Mouse (Mus musculus) hindbrain, embryonic 14.5 days (tissue): ENCODE data around the gene Shisal1. TPM values are rescaled to one million over a fixed set of nuclear protein-coding genes. Genes with fewer than 3 reads are reported as not detected.
A peak's percentile ranks its signal among the peaks of the same experiment; 100 is the strongest.

Experiments used
- ATAC-seq: fragments of 200-750 bp; cut with Nextera tagmentation; 2 replicates; pipeline ENCODE4 v1.8.0; 2017; ENCODE audit warnings: moderate number of reproducible peaks, mild to moderate bottlenecking, moderate TSS enrichment, moderate library complexity; ENCODE audit not compliant: low FRiP score
- DNase-seq: peaks from one replicate; pipeline ENCODE4 v3.0.0-alpha.2; 2015; ENCODE audit warnings: low spot score
- H3K27ac ChIP-seq: fragments of 300-500 bp; sonication (generic); 2 replicates; pipeline ENCODE4 v1.5.1; 2014; ENCODE audit warnings: mild to moderate bottlenecking, moderate library complexity
- H3K27me3 ChIP-seq: fragments of 300-500 bp; sonication (generic); 2 replicates; pipeline ENCODE4 v1.6.1; 2014; ENCODE audit warnings: mild to moderate bottlenecking, low read length, mixed read lengths; ENCODE audit not compliant: control insufficient read depth, insufficient read depth
- H3K36me3 ChIP-seq: fragments of 300-500 bp; sonication (generic); replicated peaks from 2 replicates; pipeline ENCODE4 v1.6.1; 2014; ENCODE audit not compliant: control insufficient read depth, insufficient read depth
- H3K4me1 ChIP-seq: fragments of 300-500 bp; sonication (generic); replicated peaks from 2 replicates; pipeline ENCODE4 v1.6.1; 2014; ENCODE audit warnings: antibody characterized with exemption, low read length, mixed read lengths; ENCODE audit not compliant: control insufficient read depth, insufficient read depth
- H3K4me2 ChIP-seq: fragments of 300-500 bp; sonication (generic); replicated peaks from 2 replicates; pipeline ENCODE4 v1.6.1; 2014; ENCODE audit warnings: mild to moderate bottlenecking, moderate library complexity
- H3K4me3 ChIP-seq: fragments of 300-500 bp; sonication (generic); replicated peaks from 2 replicates; pipeline ENCODE4 v1.5.1; 2014; ENCODE audit warnings: mild to moderate bottlenecking, low read length
- H3K9ac ChIP-seq: fragments of 300-500 bp; sonication (generic); 2 replicates; pipeline ENCODE4 v1.6.1; 2014
- H3K9me3 ChIP-seq: fragments of 300-500 bp; sonication (generic); 2 replicates; pipeline ENCODE4 v1.6.1; 2016; ENCODE audit warnings: low read length; ENCODE audit not compliant: control insufficient read depth
- WGBS: fragments of 180-500 bp; shearing (Covaris S2); extraction: QIAGEN DNeasy Blood & Tissue Kit; methylation state at CpG from one replicate; pipeline ENCODE4 v1.1.7; 2014; 5-methylcytosine and 5-hydroxymethylcytosine counted together
- polyA plus RNA-seq: library from polyadenylated mRNA; unstranded; fragments of >200 nt; fragmentation: Nextera tagmentation; extraction: Ambion mirVana; gene quantifications from 2 replicates; pipeline ENCODE4 v1.2.1, GENCODE M21; 2014

The Shisal1 gene
- polyA plus RNA-seq, 1 experiment from 2014 or later, result 13.1 TPM

DNA sequence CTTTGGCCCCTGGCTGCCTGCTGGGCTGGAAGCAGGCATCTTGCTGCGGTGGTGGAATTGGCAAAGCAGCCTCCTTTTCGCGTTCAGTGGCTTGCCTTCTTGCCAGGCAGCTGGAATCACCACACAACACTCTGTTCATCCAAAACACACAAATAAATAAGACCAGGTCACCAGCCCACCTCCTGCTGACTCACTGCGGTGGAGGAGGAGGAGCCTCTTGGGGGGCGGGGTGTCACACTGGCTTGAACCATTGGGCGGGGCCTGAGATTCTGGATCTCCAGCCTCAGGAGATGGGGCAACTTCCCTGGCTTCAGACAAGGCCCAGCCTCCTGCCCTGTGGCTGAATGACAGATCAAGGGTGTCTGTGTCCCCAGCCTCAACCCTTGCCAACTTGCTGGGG lies 34.5 kb downstream of the Shisal1 start:
- WGBS, result 15% methylated on average over 6 of the region's 6 CpGs
- no peak for DNase-seq

DNA sequence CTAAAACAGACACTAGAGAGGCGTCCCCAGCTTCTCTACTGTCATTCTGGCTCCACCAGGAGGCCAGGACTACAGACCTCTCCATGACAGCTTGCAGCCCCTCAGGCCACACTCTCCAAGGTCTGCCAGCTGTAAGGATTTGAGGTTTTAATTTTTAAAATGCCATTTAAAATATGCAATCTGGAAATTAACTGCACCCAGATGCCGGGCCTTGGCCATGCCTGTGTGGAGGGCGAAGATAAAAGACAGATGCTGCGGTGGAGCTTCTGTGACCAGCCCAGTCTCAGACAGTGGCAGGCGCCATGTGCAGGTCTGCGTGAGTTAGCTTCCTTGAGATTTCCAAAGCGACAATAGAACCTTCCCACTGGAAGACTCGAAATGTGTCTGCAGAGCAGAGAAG lies 36.8 kb downstream of the Shisal1 start:
- no peaks in the 10 kb centered on the region for H3K36me3 ChIP-seq
- DNase-seq, result no peak
- H3K27me3 ChIP-seq, result no peaks in the 10 kb centered on the region
- ATAC-seq, result no peak
- peaks cover 19% of the 10 kb centered on the region for H3K4me1 ChIP-seq
- peak overlapping the region; percentile 39 for H3K27ac ChIP-seq
- H3K9ac ChIP-seq, result 0 out of 2 replicates have a peak overlapping the region, but pooled peaks have one; percentile 11
- H3K9me3 ChIP-seq, result no peaks in the 10 kb centered on the region
- H3K4me3 ChIP-seq, result no peak overlapping the region
- H3K4me2 ChIP-seq, result no peak overlapping the region
- 47% methylated on average over 8 of the region's 8 CpGs for WGBS

More for the DNA sequence above, 34.5 kb downstream of the Shisal1 start:
- H3K4me3 ChIP-seq, result no peak overlapping the region
- H3K9me3 ChIP-seq, result 0 out of 2 replicates have a peak, but pooled peaks cover 4% of the 10 kb centered on the region
- no peak overlapping the region for H3K27ac ChIP-seq
- no peaks in the 10 kb centered on the region for H3K27me3 ChIP-seq
- H3K4me2 ChIP-seq, result no peak overlapping the region
- no peak overlapping the region for H3K9ac ChIP-seq
- H3K36me3 ChIP-seq, result no peaks in the 10 kb centered on the region
- peaks cover 23% of the 10 kb centered on the region for H3K4me1 ChIP-seq
- ATAC-seq, result no peak

- Histone ChIP-seq H3K4me2 (no peak overlapping the region), H3K36me3 (no peaks in the 10 kb centered on the region), H3K27ac (no peak overlapping the region), H3K9ac (no peak overlapping the region), H3K4me3 (no peak overlapping the region), H3K27me3 (no peaks in the 10 kb centered on the region), H3K9me3 (no peaks in the 10 kb centered on the region), H3K4me1 (peaks cover 16% of the 10 kb centered on the region)
- 14% methylated on average over 3 of the region's 3 CpGs for WGBS
- DNase-seq (no peak), ATAC-seq (no peak)
Measured at GRCm38 (mm10) chr15:84408576-84408975, 38.3 kb downstream of the Shisal1 start.

DNA sequence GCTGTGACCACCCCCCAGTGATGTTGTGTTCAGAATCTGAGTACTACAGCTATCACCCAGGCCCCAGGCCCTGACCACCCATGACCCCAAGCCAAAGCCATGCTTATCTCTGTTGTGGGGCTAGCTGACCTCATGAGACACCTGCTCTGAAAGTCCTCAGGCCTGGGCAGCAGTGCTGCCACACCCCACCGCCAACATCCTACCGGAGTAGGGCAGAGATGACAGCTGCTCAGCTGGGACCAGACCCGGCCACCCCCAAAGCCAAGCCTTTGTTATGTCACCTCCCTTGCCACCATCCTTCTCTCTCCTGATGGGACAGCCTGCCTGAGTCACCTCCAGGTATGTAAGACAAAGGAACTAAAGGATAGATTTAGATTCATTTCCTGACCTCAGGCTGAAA lies 41.1 kb downstream of the Shisal1 start:
- H3K9me3 ChIP-seq, result no peaks in the 10 kb centered on the region
- H3K9ac ChIP-seq, result no peak overlapping the region
- H3K4me1 ChIP-seq, result peaks cover 18% of the 10 kb centered on the region
- ATAC-seq (no peak), DNase-seq (no peak)
- H3K27me3 ChIP-seq, result no peaks in the 10 kb centered on the region
- H3K36me3 ChIP-seq, result no peaks in the 10 kb centered on the region
- no peak overlapping the region for H3K4me2 ChIP-seq
- H3K27ac ChIP-seq, result no peak overlapping the region
- no peak overlapping the region for H3K4me3 ChIP-seq
- WGBS, result 88% methylated on average over 3 of the region's 3 CpGs

DNA sequence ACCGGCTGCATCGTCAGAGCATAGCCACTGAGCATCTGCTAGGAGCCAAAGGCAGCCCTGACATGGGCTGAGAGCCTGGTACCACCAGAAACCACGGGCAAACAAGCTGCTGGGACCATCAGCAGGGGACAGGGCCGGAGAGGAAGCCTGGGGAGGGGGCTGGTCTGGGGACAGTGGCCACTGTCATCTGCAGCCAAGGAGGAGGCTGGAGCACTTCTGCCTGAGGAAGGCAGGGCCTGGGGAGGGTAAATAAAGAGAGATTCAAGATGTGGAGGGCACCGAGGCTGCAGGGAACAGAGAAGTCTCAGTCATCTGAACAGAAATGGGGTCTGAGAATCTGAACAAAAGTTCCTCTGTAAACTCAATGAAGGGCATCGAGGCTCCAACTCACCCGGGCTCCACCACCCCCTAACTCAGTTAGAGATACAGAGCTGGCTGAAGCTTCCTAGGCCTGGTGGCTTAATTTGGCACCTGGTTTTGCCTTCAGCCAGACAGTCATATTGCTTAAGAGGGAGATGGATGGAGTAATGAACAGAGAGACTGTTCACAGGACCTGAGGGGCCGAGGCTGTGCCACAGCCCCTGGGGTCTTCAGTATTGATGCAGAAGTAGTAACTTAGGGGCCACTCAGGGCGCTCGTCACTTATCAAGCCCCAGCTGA lies 43.3 kb downstream of the Shisal1 start:
- no peak overlapping the region for H3K9ac ChIP-seq

DNA sequence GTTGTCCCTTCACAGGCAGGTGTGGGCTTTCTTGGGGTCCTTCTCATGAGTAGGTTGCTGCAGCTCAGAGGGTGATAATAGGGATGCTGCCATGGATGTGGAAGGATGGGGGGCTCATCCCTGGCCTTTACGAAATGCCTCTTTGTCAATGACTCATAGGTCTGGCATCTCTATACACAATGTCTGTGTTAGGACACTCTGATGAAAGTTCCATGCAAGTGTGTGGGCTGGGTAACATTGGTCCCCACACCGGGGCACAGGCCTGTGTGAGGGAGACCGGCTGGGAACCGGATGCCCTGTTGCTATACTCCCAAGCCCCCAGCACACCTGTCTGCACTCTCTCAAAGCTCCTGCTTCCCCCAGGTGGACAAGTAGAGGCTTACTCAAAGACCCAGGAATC lies 48.3 kb downstream of the Shisal1 start:
- H3K4me1 ChIP-seq, result peaks cover 25% of the 10 kb centered on the region; the same call in 1 of the 2 replicates
- DNase-seq (no peak), ATAC-seq (no peak)
- no peak overlapping the region for H3K9ac ChIP-seq
- H3K9me3 ChIP-seq, result no peaks in the 10 kb centered on the region
- WGBS, result 89% methylated on average over 4 of the region's 4 CpGs
- H3K27me3 ChIP-seq, result no peaks in the 10 kb centered on the region
- H3K27ac ChIP-seq, result 0 out of 2 replicates have a peak overlapping the region, but pooled peaks have one; percentile 17
- H3K4me3 ChIP-seq, result no peak overlapping the region
- H3K36me3 ChIP-seq, result no peaks in the 10 kb centered on the region
- H3K4me2 ChIP-seq, result no peak overlapping the region

More for the DNA sequence above, 43.3 kb downstream of the Shisal1 start:
- ATAC-seq, result no peak
- Histone ChIP-seq H3K36me3 (no peaks in the 10 kb centered on the region), H3K27ac (no peak overlapping the region), H3K4me3 (no peak overlapping the region), H3K9me3 (no peaks in the 10 kb centered on the region), H3K4me2 (no peak overlapping the region), H3K4me1 (peaks cover 15% of the 10 kb centered on the region), H3K27me3 (no peaks in the 10 kb centered on the region)
- DNase-seq, result no peak
- WGBS, result 70% methylated on average over 10 of the region's 10 CpGs

DNA sequence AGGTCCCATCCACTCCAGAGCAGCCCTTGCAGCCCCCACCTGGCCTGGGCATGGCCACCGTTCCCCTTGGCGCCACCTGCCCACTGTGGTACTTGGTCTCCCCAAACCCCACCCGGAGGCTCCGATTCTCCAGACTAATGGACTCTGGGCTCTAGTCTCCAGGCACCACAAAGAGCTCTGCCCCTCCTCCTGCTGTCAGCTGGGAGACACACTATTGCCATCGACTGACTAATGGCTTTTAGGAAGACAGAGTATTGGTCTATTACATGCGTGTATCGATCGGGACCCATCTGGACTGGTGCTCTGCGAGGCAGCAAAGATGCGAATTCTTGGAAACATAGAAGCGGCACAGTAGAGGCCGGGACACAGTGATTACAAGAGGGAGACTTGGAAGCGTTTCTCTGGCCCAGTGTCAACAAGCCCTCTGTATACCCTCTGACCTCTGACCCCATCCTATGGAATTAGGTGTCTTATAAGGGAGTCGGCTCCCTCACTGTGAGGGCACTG lies 49.2 kb downstream of the Shisal1 start:
- H3K36me3 ChIP-seq, result no peaks in the 10 kb centered on the region
- H3K27ac ChIP-seq, result peak overlapping the region; percentile 55; the same call in 1 of the 2 replicates
- H3K9ac ChIP-seq, result no peak overlapping the region
- ATAC-seq, result 0 out of 2 replicates have a peak, but pooled peaks have one; percentile 38
- H3K27me3 ChIP-seq, result no peaks in the 10 kb centered on the region
- 50% methylated on average over 14 of the region's 14 CpGs for WGBS
- peaks cover 25% of the 10 kb centered on the region; the same call in 1 of the 2 replicates for H3K4me1 ChIP-seq
- H3K9me3 ChIP-seq, result no peaks in the 10 kb centered on the region
- H3K4me2 ChIP-seq, result no peak overlapping the region
- no peak for DNase-seq
- H3K4me3 ChIP-seq, result no peak overlapping the region

GRCm38 (mm10) chr15:84395341-84396067 lies 51.4 kb downstream of the Shisal1 start:
- DNase-seq (no peak), ATAC-seq (no peak)
- Histone ChIP-seq H3K4me2 (no peak overlapping the region), H3K27me3 (no peaks in the 10 kb centered on the region), H3K9me3 (peaks cover 7% of the 10 kb centered on the region; the same call in 1 of the 2 replicates), H3K4me3 (no peak overlapping the region), H3K36me3 (no peaks in the 10 kb centered on the region), H3K27ac (0 out of 2 replicates have a peak overlapping the region, but pooled peaks have one; percentile 18), H3K4me1 (peaks cover 21% of the 10 kb centered on the region; the same call in 1 of the 2 replicates), H3K9ac (no peak overlapping the region)
- 66% methylated on average over 14 of the region's 14 CpGs for WGBS

DNA sequence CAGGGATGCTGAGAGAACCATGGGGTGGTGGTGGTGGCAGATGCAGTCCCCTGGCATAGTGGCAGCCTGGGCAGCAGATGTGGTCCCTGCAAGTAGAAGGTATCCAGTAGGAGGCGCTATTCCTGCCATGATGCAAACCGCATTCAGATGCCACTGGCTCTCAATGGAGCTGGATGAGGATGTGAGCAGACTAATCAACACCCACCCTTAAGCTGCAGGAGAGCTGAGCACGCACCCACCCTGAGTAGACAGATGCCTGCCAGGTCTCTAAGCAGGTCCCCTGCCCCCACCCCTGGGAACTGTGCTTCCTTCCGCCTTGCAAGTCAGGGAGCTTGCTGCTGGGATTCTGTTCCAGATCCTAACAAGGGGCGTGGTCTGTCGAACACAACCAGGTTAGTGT lies 53.6 kb downstream of the Shisal1 start:
- H3K4me1 ChIP-seq, result peaks cover 14% of the 10 kb centered on the region; the same call in 1 of the 2 replicates
- ATAC-seq (0 out of 2 replicates have a peak, but pooled peaks have one; percentile 41), DNase-seq (no peak)
- no peaks in the 10 kb centered on the region for H3K27me3 ChIP-seq
- no peak overlapping the region for H3K9ac ChIP-seq
- no peaks in the 10 kb centered on the region for H3K36me3 ChIP-seq
- WGBS, result 51% methylated on average over 6 of the region's 6 CpGs
- peaks cover 7% of the 10 kb centered on the region; the same call in 1 of the 2 replicates for H3K9me3 ChIP-seq
- 0 out of 2 replicates have a peak overlapping the region, but pooled peaks have one; percentile 39 for H3K27ac ChIP-seq
- H3K4me3 ChIP-seq, result no peak overlapping the region
- no peak overlapping the region for H3K4me2 ChIP-seq
